Mouse (Mus musculus): Measurements from ENCODE around the gene Cnksr3.

The Cnksr3 gene

DNA sequence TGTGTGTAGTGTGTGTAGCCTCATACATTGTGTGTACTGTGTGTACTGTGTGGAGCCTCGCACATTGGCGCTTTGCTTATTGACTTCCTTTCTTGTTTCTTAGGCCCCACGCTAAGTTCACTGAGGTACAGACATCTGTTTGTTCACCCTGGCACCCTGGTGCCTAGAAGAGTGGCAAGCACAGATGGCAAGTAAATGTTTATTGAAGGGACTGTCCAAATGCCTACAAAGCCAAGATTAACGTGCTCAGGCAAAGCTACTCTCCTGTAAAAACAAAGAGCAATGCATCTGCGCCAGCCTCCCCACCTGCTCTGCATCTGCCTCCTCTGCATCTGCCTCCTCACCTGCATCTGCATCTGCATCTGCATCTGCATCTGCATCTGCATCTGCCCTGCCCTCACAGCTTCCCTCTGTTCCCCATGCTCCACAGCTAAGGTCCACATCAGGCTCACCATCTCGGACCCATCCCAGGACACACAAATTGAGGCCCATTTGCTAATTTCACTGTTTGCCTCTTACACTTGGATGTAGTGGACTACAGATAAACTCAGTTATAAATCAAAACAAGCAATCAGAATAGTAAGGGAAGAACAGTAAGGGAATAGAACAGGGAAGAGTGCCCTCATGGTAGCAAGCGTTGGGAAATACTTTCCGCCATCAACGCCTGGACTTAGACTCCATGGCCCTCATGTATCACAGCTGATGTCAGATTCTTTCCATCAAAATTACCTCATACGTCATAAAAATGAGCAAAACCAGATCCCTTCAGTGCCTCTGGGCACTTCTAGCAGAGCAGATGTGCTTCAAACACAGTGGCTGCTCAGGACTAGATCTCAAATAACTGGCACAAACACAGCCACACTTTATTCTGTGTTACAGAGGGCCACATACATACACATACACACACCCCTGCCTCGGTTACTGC, 62.1 kb downstream of the Cnksr3 start:
- in situ Hi-C loops (cut with MboI, MseI) = no loop called here

DNA sequence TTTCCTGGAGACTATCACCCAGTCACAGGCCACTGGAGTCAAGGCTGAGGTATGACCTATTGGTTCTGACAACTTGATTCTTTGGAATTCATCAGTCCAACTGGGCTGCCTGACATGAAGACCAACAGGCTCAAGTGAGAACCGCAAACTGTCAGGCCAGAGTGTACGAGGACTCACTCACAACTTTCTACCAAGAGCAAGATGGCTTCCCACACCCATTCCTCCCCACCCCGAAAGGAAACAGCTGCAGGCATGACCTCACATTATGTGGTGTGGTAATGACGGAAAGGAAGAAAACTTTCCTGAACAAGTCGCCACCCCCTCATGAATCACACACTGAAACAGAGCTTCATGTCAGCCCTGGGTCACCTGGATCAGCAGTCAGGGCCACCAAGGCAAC, 66.4 kb downstream of the Cnksr3 start:
- in situ Hi-C loops (cut with MboI, MseI) = no loop called here

DNA sequence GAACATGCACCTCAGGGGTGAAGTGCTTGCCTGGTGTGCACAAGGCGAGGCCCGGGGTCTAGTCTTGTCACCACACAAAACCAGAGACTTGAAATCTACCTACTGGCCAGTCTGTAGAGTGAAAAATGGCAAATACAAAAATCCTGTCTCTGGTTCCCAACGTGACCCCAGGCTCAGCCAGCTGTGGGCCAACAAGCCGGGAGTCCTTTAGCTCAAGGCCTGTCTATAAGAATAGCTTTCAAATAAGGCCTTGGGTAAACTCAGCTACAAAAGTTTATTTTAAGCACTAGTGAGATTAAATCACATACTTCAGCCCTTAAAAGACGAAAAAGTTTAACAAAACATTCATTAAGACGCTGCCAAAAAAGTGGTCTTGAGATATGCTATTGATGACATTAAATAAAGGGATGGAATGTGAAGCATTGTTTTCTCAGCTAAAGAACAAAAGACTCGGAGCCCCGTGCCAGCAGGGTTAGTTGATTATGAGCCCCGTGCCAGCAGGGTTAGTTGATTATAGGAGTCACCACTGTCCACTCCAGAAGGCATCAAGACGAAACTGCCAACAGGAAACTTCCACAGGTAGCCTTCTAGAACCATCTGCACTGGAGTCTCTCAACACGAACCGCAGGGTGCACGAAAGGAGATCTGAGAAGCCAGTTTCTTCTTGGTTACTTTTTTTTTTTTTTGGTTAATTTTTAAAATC, 67.8 kb downstream of the Cnksr3 start:
- in situ Hi-C loops (cut with MboI, MseI) = no loop called here

DNA sequence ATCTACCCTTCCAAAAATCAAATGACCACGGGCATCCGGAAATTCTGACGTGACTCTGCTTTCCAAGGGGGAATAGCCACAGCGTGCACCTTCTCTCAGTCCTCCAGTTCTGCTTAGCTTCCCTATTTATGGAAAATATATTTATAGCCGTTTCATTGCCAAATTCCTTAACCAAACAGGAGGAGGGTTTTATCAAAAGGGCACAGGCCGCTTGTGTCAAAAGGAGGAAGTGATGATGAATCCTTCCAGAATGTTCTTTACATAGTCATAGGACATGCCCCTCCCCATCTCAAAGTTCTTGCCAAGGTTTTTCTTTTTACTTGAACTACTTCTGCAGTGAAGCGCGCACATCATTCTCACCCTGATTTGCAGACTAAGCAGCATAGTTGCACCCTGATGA, 69.8 kb downstream of the Cnksr3 start:
- in situ Hi-C loops (cut with MboI, MseI) = no loop called here

DNA sequence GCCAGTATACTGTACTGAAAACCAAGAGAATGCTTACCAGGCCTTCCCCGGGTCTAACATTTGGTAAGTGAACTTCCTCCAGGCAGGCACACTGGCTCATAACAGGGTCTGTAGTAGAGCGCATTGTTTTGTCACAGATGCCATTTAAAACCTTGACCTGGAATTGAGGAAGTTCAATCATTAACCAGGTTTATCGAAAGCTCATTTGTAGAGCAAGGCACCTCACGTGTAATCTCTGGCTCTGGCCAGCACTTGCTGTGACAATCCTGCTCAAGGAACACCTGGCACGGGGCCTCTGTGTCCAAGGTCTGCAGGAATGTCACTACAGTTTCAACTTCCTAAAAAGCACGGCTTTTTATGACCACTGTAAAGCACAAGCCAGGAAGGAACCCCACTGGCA, 71.8 kb downstream of the Cnksr3 start:
- in situ Hi-C loops (cut with MboI, MseI) = no loop called here

DNA sequence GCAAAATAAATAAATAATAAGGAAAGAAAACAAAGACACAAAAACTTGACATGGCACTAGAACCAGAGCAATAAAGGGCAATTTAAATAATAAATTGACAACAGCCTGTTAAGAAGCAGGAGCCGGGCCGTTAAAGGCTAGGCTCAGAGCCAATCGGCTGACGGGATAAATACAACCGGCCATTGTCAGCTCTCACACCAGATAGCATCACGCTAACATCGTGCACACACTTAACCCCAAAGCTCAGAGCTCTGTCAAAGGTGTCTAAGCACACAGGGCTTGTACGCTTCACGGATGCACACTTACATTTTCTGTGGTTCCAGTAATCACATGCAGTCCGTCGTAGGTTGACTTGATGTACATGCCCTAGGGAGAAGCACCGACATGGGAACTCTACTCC, 74.0 kb downstream of the Cnksr3 start:
- in situ Hi-C loops (cut with MboI, MseI) = no loop called here

DNA sequence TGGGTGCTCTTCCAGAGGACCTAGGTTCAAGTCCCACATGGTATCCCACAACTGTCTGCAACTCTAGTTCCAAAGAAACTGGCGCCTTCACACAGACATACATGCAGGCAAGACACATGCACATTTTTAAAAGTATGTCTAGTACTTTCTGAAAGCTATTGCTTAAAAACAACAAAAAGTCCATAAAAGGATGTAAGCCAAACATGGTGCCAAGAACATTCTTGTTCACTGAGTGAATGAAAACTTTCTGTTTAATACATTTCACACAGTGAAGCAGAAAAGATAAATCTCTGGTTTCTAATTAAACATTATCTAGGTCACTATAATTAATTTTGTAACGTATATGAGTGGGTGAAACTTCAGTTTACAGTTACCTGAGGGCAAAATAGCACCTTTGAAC, 76.3 kb downstream of the Cnksr3 start:
- in situ Hi-C loops (cut with MboI, MseI) = no loop called here

DNA sequence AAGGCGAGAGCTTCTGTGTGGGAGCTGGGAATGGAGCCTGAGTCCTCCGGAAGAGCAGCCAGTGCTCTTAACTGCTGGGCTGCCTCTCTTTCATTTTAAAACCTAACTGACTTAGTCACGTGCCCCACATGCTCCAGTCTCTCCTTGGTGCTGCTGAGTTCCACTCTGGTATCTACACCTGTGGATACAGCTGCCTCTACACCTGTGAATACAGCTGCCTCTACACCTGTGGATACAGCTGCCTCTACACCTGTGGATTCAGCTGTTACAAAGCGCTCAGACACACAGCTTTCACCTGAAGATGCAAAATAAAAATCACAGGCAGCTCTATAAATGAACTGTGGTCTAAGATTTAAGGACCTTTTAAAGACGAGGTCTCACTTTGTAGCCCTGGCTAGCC, 79.0 kb downstream of the Cnksr3 start:
- in situ Hi-C loops (cut with MboI, MseI) = no loop called here

DNA sequence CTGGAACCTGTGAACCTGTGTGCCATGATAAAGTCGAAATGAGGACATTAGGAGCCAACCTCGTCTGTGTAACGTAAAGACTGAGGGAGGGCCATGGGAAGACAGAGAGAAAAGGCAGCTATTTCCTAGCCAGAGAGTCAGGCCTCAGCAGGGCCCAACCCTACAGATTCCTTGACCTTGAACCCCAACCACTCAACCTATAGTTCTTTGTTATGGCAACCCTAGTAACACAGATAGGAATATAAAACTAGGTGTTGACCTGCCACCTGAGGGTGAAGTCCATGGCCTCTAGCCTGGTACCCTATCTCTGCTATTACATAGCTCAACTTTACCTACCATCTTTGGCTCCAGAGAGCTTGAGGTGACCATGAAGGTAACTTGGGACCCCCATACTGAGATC, 80.6 kb downstream of the Cnksr3 start:
- in situ Hi-C loops (cut with MboI, MseI) = no loop called here

DNA sequence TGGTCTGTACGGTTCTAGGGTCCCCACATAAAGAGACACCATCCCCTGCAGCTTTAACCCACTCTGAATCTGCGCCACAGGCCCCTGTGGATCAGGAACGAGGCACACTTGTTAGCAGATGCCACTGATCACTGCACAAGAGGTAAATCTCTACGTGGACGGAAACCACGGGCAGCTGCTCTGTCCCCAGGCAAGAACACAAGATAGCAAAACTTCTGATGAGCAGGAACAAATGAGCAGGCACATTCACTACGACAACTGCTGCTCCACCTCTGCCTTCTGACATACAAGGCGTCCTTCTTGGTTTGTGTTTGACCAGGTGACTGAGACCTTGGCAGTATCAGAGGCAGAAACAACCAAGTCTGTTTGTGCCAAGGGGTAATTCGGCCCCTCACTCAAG, 84.2 kb downstream of the Cnksr3 start:
- in situ Hi-C loops (cut with MboI, MseI) = no loop called here

DNA sequence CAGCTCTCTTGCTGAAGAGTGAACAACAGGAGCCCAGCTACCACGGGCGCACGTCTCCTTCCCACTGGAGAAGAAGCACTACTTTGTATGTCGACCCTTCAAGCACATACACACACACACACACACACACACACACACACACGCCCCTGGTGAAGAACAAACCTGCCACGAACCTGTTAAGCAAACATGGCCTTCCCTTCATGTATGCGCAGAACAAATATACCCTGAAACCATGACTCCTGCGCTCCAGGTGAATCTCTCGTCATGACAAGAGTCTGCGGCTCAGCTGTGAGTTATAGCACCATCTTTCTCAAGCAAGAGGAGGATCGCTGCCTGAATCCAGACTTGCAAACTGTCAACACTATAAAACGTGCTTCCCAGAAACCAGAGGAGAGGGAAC, 85.2 kb downstream of the Cnksr3 start:
- in situ Hi-C loops (cut with MboI, MseI) = no loop called here

DNA sequence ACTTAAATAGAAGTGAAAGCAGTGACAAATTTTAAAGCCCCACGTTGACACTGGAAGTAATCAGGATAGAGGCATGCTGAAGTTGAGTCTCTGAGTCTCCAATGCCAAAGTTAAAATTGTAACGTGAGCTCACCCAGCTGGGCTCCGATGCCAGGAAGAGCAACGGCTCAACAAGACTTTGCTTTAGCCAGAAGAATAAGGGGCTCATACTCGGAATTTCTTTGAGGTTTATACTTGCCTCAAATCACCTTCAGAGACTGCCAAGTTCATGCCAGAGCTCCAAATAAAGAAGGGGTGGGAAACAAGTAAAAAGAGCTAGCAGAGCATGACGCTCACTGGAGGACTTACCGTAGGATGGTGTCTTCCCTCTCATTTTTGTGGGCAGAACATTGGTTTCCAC, 85.8 kb downstream of the Cnksr3 start:
- in situ Hi-C loops (cut with MboI, MseI) = no loop called here

DNA sequence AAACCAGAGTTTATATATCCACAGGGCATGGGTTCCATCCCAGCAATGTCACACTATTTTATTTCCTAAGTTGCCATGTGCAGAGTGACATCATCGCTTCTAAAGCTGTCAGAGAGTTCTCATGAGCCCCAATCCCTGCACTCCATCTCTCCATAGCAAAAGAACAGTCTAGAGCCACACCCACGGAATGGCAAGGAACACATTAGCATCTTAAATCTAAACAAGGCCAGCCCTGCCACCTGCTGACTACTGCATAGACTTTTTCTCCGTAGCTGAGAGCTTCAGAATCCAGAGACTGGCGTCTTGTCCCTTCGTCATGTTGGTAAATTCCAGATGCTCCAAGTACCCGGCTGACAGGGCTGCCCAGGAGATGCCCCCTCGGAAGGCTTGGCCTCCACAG, 87.0 kb downstream of the Cnksr3 start:
- in situ Hi-C loops (cut with MboI, MseI) = no loop called here

DNA sequence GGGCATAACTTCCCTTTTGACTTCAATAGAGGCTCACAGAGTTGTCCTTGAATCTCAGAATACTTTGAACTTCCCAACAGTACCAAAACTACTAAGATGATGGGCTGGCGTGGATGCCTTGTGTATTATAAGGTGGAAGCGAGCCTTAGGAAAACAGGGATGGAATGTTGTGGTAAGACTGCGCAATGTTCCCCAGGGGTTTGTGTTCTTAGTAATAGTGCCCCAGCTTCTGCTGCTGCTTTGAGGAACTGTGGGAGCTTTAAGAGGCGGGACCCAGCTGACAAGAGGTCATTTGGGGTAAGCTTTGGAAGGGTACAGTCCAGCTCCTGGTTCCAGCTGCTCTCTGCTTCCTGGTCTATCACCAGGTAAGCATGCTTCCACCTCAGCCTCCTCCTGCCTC, 89.7 kb downstream of the Cnksr3 start:
- in situ Hi-C loops (cut with MboI, MseI) = no loop called here

DNA sequence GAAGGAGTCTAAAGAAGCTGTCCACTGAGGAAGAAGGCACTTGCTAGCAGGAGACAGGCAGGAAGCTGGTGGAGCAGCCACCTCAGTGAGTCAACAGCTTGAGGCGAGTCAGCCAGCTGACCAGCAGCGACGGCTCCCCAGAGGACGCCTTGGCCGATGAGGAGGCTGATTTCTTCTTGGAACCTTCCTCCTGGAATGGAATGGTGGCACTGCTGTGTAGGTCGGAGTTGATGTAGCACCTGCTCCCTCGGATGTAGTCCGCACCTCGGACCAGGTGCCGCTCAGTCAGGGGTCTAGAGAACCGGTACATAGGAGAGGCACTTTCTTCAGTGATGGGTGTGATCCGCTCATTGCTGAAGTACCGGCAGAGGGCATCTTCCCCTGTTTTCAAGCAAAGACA, 91.8 kb downstream of the Cnksr3 start:
- in situ Hi-C loops (cut with MboI, MseI) = no loop called here

DNA sequence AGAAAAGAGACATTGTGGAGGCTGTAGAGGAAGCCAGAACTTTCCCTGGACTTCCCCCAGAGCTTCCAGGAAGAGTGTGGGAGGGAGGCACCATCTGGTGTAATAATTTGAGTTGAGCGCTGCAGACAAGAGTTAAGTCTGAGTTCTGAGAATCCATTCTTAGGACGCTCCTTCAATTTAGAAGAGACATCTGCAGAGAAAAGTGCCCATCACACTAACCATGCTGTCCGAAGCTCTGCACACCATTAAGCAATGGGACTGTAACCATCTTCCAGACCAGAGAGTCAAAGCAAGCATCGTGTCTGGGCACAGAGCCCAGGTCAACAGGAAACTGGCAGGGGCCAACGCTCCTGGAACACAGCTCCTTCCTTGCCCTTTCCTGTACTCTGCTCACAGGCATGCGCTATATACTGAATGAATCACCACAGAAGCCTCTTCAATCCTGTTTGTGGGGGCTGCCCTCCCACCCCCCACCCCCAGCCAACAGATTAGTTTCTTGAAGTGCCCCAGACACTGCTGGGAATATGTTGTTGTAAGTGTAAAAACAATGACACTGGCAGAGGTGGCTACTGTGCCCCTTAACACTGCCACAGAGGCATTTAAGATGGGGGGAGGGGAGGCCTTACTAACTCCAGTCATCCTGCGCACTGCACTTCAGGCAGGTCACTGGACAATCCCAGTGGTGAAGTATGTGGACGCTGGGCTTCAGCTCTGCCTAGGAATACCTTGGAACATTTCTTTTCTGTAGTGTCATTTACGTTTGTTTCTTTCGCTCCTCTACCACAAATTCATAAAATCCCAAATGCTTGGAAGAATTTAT, 93.6 kb downstream of the Cnksr3 start:
- in situ Hi-C loops (cut with MboI, MseI) = no loop called here

DNA sequence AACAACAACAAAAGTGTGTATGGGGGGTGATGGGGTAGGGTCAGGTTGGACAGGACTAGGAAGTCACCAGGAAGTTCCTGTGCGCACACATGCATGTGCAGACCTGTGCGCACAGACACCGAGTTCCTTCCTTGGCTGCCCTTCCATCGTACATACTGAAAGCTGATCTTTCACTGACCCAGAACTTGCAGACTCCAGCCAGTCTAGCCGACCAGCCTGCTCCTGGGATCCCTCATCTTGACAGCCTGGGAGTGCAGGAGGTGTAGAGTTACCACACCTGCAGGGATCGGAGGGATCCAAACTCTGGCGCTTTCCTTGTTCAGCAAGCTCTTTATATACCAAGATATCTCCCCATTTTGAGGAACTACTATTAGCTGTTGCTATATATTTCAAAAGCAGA, 94.3 kb downstream of the Cnksr3 start:
- in situ Hi-C loops (cut with MboI, MseI) = no loop called here

DNA sequence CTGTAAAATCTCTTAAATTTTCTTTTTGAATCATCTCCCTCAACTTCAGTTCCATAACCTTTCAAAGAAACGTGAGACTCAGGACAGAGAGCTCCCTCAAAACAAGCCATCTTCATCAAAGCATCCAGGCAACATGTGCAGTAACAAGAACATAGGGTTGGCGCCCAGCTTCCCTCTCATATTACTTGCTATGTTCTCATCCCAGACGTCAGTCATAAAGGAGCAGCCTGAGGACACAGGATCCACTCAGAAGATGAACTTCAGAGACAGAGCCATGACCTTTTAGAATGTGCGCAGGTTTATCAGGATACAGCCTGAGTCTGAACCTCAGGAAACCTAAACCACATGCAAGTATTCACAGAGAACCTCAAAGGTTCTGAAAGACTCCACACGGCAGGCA, 97.2 kb downstream of the Cnksr3 start:
- in situ Hi-C loops (cut with MboI, MseI) = no loop called here

DNA sequence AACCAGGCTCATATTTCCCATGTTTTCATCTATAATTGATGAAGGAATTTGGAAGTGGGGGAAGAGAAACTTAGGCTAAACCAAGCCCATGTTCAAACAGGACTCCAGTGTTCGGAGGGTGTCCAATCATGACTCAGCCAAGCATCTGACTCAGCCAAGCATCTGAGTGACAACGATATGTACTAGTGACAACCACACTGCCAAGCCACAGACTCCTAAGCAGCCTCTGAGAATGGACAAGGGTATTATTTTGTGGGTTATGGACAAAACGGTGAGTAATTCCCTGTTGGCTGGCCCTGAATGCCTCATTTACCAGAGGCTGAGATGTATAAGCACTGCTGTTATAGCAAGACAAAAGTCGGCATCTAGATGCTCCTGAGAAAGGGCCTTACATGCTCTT, 98.3 kb downstream of the Cnksr3 start:
- in situ Hi-C loops (cut with MboI, MseI) = no loop called here

DNA sequence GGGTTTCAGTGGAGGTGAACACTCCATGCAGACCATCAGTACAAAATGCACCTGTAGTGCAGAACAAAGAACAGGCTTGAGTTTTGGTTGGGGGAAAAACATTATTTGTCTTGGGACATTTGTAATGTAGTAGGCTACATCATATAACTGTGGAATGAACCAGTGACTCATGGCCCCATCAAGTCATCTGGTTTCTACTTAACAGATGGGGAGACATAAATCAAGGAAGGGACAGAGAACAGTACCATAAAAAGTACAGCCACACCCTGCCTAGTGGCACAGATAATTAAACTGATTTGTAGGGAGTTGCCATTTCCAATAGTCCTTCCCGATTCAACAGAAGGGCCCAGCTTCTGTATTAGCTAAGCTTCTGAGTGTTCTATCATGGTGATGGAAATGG, 98.9 kb downstream of the Cnksr3 start:
- in situ Hi-C loops (cut with MboI, MseI) = no loop called here

DNA sequence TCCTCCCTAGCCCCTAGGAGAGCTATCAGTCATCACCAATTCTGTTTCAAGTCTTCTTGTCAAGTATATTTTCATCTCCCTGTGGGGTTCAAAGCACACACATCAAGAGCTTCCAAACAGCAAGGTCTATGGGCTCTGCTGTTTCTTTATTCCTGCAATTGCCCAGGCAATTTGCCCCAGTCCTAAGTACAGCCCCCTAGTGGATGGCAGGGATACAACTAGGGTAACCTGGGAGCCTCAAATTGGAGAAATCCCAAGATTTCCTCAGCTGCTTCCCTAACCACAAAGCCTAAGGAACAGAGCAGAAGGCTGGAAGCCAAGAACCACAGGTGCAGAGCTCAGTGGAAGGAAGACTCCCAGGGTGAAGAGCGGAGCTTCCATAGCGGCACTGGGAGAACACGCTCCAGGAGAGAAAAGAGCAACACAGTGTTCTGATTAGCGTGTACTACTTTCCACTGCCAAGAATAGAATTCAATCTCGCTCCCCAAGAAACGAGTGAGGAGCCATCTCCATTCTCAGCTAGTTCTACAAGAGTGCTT, 100.5 kb downstream of the Cnksr3 start:
- in situ Hi-C loops (cut with MboI, MseI) = no loop called here

DNA sequence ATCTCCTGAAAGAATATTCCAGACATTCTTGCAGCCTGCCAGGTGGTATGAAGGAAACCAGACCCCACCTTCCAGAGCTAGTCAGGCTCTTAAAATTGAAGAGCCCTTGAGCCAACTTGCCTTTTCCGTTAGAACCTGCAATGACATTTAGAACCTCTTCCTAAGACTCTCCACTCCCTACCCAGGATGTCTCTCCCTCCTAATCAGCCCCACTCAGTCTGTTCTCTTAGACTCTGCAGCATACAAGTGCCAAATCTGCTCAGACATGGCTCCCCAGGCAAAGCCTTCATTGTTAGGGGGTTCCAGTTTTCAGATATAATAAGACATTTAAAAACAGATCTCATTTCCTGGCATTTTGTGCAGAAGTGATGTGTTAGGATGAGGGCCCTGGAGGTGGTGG, 108.2 kb downstream of the Cnksr3 start:
- in situ Hi-C loops (cut with MboI, MseI) = no loop called here
